Comparison of ENCODE assay signal across 13 mouse cellular contexts in the genomic region with DNA sequence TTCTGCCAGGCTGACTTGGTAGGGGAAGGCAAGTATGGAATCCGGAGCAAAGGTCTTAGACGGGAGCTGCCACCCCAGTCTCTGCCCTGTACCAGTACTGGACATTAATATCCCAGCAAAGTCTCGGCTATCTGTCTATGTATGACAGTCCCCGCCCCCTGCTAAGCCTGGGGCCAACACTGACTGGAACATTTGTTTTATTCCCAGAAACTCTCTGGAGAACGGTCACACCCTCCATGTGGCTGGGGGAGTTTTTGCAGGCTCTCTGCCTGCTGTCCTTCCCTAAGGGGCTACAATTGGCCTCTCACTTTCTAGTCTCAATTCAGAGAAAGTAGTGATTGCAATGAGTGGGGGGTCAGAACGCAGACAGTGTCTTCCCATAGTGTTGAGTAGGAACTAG.
DNase-seq lines count a peak whose midpoint lies in the region; ATAC-seq and TF ChIP-seq lines count a peak whose summit lies in the region.
"Had no signal": no experiment of that assay in that cellular context is flagged by ENCODE, and none has a peak within 500 bp of the region (broad histone marks: within the 10 kb centered on the region; RNA-seq: fewer than 3 reads in every experiment).

No protein-coding gene starts in this region.

- H3K4me3 ChIP-seq in kidney, postnatal 0 days (replicated peaks; ENCODE audit: low read depth, low read length), result no peak overlapping the region
- H3K4me3 ChIP-seq in kidney, embryonic 15.5 days (replicated peaks), result no peak overlapping the region
- no peak overlapping the region for H3K4me3 ChIP-seq in forebrain, embryonic 12.5 days (replicated peaks)
- H3K4me3 ChIP-seq: myocyte had no signal

- no peak for ATAC-seq in kidney, postnatal 0 days (replicated peaks; ENCODE audit: low FRiP score, low read depth)
- ATAC-seq in kidney, embryonic 15.5 days (replicated peaks; ENCODE audit: low FRiP score), result no peak
- no peak for ATAC-seq in forebrain, embryonic 12.5 days (ENCODE audit: low FRiP score)
- ATAC-seq: liver, postnatal 0 days had no signal

- no peaks in the 10 kb centered on the region for H3K27me3 ChIP-seq in kidney, postnatal 0 days (ENCODE audit: insufficient read depth, low read length)
- no peaks in the 10 kb centered on the region for H3K27me3 ChIP-seq in kidney, embryonic 15.5 days
- H3K27me3 ChIP-seq in forebrain, embryonic 12.5 days, result no peaks in the 10 kb centered on the region

- TF ChIP-seq CTCF in kidney, postnatal 0 days (IDR thresholded peaks at IDR 0.05; ENCODE audit: low read depth), result no peak

- peak; percentile 53 for DNase-seq in kidney, postnatal 0 days (ENCODE audit: low spot score)
- peak; percentile 65 for DNase-seq in adipocyte (ENCODE audit: low spot score)
- DNase-seq in gastrocnemius, adult 18-20 months (ENCODE audit: low spot score), result peak; percentile 53
- peak; percentile 34 to 47 for DNase-seq in heart, postnatal 36 days
- no peak for DNase-seq in right cerebral cortex, postnatal 25 days
- DNase-seq in thymus, postnatal 36 days, result no peak
- DNase-seq: cerebellum, postnatal 25 days; liver, postnatal 0 days; right cerebral cortex, postnatal 14 days; thymus, adult 18-20 months had no signal

- no peak overlapping the region for H3K4me2 ChIP-seq in kidney, postnatal 0 days (ENCODE audit: low read length)
- H3K4me2 ChIP-seq in kidney, embryonic 15.5 days, result no peak overlapping the region
- no peak overlapping the region for H3K4me2 ChIP-seq in forebrain, embryonic 12.5 days

- no peak overlapping the region for H3K9ac ChIP-seq in kidney, postnatal 0 days (ENCODE audit: low read depth, low read length)
- H3K9ac ChIP-seq in kidney, embryonic 15.5 days, result no peak overlapping the region
- H3K9ac ChIP-seq in forebrain, embryonic 12.5 days, result no peak overlapping the region
- H3K9ac ChIP-seq: liver, postnatal 0 days had no signal

- no peak overlapping the region for H3K27ac ChIP-seq in kidney, postnatal 0 days
- no peak overlapping the region for H3K27ac ChIP-seq in kidney, embryonic 15.5 days
- no peak overlapping the region for H3K27ac ChIP-seq in forebrain, embryonic 12.5 days

- 51% methylated on average over 6 of the region's 6 CpGs for WGBS in kidney, postnatal 0 days
- WGBS in kidney, embryonic 15.5 days, result 54% methylated on average over 6 of the region's 6 CpGs
- WGBS in forebrain, embryonic 12.5 days, result 84% methylated on average over 6 of the region's 6 CpGs

- no peaks in the 10 kb centered on the region for H3K9me3 ChIP-seq in kidney, postnatal 0 days (replicated peaks; ENCODE audit: low read length)
- H3K9me3 ChIP-seq in kidney, embryonic 15.5 days (replicated peaks), result no peaks in the 10 kb centered on the region
- H3K9me3 ChIP-seq in forebrain, embryonic 12.5 days, result no peaks in the 10 kb centered on the region

- intact Hi-C loops in heart, postnatal 36 days (cut with DNase I), result no loop called here

- no peaks in the 10 kb centered on the region for H3K36me3 ChIP-seq in kidney, postnatal 0 days (ENCODE audit: insufficient read depth, low read length)
- no peaks in the 10 kb centered on the region for H3K36me3 ChIP-seq in kidney, embryonic 15.5 days
- no peaks in the 10 kb centered on the region for H3K36me3 ChIP-seq in forebrain, embryonic 12.5 days (replicated peaks)

- H3K4me1 ChIP-seq in kidney, postnatal 0 days (replicated peaks; ENCODE audit: insufficient read depth, low read length), result no peaks in the 10 kb centered on the region; the same call in 1 of the 2 replicates
- peaks cover 26% of the 10 kb centered on the region for H3K4me1 ChIP-seq in kidney, embryonic 15.5 days
- peaks cover 32% of the 10 kb centered on the region for H3K4me1 ChIP-seq in forebrain, embryonic 12.5 days

Comparison
In these comparisons a context has a peak if more than half of its experiments do, and no peak if none do; other contexts are left out.
1. DNase-seq: peak in kidney, postnatal 0 days (single experiment), adipocyte (single experiment), gastrocnemius, adult 18-20 months (single experiment) and heart, postnatal 36 days (2 of 2); none in right cerebral cortex, postnatal 25 days (single experiment) and thymus, postnatal 36 days (0 of 2).